Mouse (Mus musculus) heart, embryonic 15.5 days (tissue): ENCODE results near the gene Fgd3. TPM values are rescaled to one million over a fixed set of nuclear protein-coding genes. Genes with fewer than 3 reads are reported as not detected.

Source experiments
- ATAC-seq: fragments of 200-750 bp; cut with Nextera tagmentation; replicated peaks from 2 replicates; pipeline ENCODE4 v1.8.0; 2017; ENCODE audit warnings: low read depth, moderate TSS enrichment; ENCODE audit not compliant: insufficient number of reproducible peaks, insufficient read depth, low FRiP score
- H3K27ac ChIP-seq: fragments of 300-500 bp; sonication (generic); 2 replicates; pipeline ENCODE4 v1.5.1; 2015; ENCODE audit warnings: mild to moderate bottlenecking, inconsistent platforms
- H3K27me3 ChIP-seq: fragments of 300-500 bp; sonication (generic); 2 replicates; pipeline ENCODE4 v1.6.1; 2015; ENCODE audit warnings: inconsistent platforms
- H3K36me3 ChIP-seq: fragments of 300-500 bp; sonication (generic); 2 replicates; pipeline ENCODE4 v1.6.1; 2015; ENCODE audit warnings: mild to moderate bottlenecking, inconsistent platforms
- H3K4me1 ChIP-seq: fragments of 300-500 bp; sonication (generic); replicated peaks from 2 replicates; pipeline ENCODE4 v1.6.1; 2015; ENCODE audit warnings: inconsistent platforms
- H3K4me2 ChIP-seq: fragments of 300-500 bp; sonication (generic); 2 replicates; pipeline ENCODE4 v1.6.1; 2015; ENCODE audit warnings: inconsistent platforms, mild to moderate bottlenecking, moderate library complexity
- H3K4me3 ChIP-seq: fragments of 300-500 bp; sonication (generic); 2 replicates; pipeline ENCODE4 v1.5.1; 2015; ENCODE audit warnings: mild to moderate bottlenecking, inconsistent platforms
- H3K9ac ChIP-seq: fragments of 300-500 bp; sonication (generic); 2 replicates; pipeline ENCODE4 v1.6.1; 2015; ENCODE audit warnings: mild to moderate bottlenecking, inconsistent platforms
- H3K9me3 ChIP-seq: fragments of 300-500 bp; sonication (generic); replicated peaks from 2 replicates; pipeline ENCODE4 v1.6.1; 2016; ENCODE audit warnings: inconsistent platforms
- WGBS: fragments of 180-500 bp; shearing (Covaris S2); methylation state at CpG from one replicate; pipeline ENCODE4 v1.1.7; 2015; ENCODE audit warnings: mixed read lengths; 5-methylcytosine and 5-hydroxymethylcytosine counted together
- polyA plus RNA-seq: library from polyadenylated mRNA; unstranded; fragments of >200 nt; fragmentation: Nextera tagmentation; extraction: Ambion mirVana; gene quantifications from 2 replicates; pipeline ENCODE4 v1.2.1, GENCODE M21; 2015

Gene Fgd3
- polyA plus RNA-seq, 1 experiment from 2014 or later: 0.14 TPM

DNA sequence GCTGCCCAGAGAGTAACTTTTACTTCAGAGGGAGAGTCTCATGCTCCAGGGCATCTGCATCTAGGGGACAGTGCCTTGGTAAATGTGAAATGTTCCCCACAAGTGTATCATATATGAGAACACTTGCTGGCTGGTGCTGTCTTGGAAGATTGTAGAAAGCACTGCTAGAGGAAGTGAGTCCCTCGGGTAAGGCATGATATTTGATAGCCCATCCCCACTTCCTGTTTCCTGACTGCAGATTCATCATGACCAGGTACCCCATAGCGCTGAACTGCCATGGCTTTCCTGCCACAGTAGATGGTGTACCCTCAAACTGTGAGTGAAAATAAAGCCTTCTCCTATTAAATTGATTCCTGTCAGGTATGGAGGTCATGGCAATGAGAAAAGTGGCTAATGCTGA, 52.5 kb downstream of the Fgd3 start:
- Histone ChIP-seq H3K9ac (no peak overlapping the region), H3K9me3 (no peaks in the 10 kb centered on the region), H3K4me3 (no peak overlapping the region), H3K27me3 (no peaks in the 10 kb centered on the region), H3K4me2 (no peak overlapping the region), H3K27ac (no peak overlapping the region), H3K4me1 (peaks cover 11% of the 10 kb centered on the region), H3K36me3 (no peaks in the 10 kb centered on the region)
- WGBS: 45% methylated on average over 2 of the region's 2 CpGs
- no peak for ATAC-seq

DNA sequence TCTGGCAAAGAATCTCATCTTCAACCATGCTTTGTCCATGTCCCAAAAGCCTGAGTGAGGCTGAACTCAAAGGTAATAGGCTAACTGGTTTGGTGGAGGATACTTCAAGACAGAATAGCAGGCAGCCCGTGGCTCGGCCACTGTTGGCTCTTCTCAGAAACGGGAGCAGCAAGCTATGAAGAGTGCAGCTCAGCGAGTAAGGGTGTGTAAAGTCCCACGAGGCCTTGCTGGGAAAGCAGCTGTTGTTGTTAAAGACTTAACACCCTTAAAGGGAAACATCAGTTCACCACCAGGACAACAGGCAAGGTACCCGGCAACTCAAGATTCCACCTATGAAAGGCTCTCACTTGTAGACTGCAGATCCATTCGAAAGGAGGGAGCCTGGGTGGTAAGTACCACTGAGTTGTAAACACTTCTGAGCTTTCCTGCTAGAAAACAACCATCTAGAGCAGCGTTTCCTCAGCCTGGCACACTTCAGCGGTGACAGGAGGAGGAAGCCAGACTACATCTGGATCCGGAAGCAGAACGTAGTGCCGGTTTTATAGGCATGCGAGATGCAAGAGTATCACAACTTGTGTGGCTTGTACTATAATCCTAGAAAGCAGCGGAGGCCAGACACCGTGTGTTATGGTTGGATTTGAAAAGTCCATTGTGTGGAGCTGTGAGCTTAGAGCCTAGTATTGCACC, 59.9 kb downstream of the Fgd3 start:
- Histone ChIP-seq H3K9ac (no peak overlapping the region), H3K27me3 (no peaks in the 10 kb centered on the region), H3K4me2 (no peak overlapping the region), H3K27ac (no peak overlapping the region), H3K9me3 (no peaks in the 10 kb centered on the region), H3K4me1 (peaks cover 11% of the 10 kb centered on the region), H3K36me3 (no peaks in the 10 kb centered on the region), H3K4me3 (no peak overlapping the region)
- 68% methylated on average over 15 of the region's 15 CpGs for WGBS
- no peak for ATAC-seq

DNA sequence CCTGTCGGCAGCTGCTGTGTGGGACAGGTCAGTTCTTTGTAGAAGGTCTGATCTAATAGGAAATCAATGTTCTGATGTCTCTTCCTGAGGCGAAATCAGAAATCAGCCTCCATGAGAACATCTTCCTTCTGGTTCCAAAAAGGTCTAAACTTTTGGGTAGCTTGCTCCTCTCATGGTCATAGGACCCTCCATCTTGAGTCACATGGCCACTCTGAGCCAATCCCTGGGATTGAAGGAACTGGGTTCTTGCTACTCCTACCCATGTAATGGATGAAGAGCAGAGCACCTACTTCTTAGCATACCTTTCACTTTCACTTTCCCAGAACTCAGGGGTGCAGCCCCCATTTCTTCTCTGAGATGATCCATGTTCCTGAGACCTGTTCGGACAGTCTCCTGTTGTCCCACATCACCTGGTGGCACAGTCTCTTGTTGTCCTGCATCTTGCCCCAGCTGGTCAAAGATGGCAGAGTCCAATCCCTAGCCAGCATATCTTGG, 62.2 kb downstream of the Fgd3 start:
- Histone ChIP-seq H3K4me1 (no peaks in the 10 kb centered on the region), H3K27me3 (no peaks in the 10 kb centered on the region), H3K9me3 (no peaks in the 10 kb centered on the region), H3K4me3 (no peak overlapping the region), H3K27ac (no peak overlapping the region), H3K36me3 (no peaks in the 10 kb centered on the region), H3K9ac (no peak overlapping the region), H3K4me2 (no peak overlapping the region)
- 66% methylated on average over 3 of the region's 3 CpGs for WGBS
- ATAC-seq: no peak

DNA sequence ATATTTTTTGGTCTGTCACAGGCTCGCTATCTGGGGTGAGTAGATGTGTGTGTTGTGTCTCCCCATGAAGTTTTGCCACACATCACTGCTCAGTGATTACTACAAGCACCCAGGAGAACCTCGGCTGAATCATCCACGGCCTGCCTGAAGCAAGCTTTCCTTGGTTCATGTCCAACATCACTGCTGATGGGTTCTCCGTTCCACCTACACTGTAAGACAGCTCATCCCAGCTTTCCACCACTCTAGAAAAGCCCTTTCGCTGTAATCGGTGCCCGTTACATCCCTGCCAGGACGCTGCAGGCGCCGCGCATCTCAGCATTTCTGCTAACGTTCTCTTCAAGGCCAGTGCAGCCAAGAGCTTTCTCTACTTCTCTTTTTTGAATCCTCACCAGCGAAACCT, 67.4 kb downstream of the Fgd3 start:
- peaks cover 13% of the 10 kb centered on the region for H3K4me1 ChIP-seq
- H3K36me3 ChIP-seq: no peaks in the 10 kb centered on the region
- WGBS: 87% methylated on average over 13 of the region's 13 CpGs
- no peaks in the 10 kb centered on the region for H3K9me3 ChIP-seq
- no peak overlapping the region for H3K27ac ChIP-seq
- H3K4me2 ChIP-seq: no peak overlapping the region
- no peak overlapping the region for H3K4me3 ChIP-seq
- H3K27me3 ChIP-seq: peaks cover 14% of the 10 kb centered on the region
- no peak overlapping the region for H3K9ac ChIP-seq
- ATAC-seq: no peak

DNA sequence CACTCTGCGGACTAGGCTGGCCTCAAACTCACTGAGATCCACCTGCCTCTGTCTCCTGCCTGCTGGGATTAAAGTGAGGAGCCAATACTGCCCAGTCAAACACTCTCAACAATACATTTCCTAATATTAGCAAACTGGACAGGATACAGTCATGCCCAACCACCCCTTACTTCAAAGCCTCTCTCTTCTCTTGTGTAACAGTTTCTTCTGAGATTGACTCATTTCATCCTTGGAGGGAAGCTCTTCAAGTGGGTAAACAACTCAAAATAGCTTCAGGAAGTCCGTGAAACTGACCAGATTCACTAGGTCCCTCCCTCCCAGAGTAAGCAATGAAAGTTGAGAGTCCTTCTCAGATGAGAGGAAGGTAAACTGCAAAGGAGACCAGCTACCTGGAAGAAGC, 68.0 kb downstream of the Fgd3 start:
- Histone ChIP-seq H3K27ac (no peak overlapping the region), H3K4me1 (peaks cover 15% of the 10 kb centered on the region), H3K4me2 (no peak overlapping the region), H3K9ac (no peak overlapping the region), H3K9me3 (no peaks in the 10 kb centered on the region), H3K27me3 (peaks cover 20% of the 10 kb centered on the region), H3K36me3 (no peaks in the 10 kb centered on the region), H3K4me3 (no peak overlapping the region)
- WGBS: 56% methylated on average over 2 of the region's 2 CpGs
- no peak for ATAC-seq

DNA sequence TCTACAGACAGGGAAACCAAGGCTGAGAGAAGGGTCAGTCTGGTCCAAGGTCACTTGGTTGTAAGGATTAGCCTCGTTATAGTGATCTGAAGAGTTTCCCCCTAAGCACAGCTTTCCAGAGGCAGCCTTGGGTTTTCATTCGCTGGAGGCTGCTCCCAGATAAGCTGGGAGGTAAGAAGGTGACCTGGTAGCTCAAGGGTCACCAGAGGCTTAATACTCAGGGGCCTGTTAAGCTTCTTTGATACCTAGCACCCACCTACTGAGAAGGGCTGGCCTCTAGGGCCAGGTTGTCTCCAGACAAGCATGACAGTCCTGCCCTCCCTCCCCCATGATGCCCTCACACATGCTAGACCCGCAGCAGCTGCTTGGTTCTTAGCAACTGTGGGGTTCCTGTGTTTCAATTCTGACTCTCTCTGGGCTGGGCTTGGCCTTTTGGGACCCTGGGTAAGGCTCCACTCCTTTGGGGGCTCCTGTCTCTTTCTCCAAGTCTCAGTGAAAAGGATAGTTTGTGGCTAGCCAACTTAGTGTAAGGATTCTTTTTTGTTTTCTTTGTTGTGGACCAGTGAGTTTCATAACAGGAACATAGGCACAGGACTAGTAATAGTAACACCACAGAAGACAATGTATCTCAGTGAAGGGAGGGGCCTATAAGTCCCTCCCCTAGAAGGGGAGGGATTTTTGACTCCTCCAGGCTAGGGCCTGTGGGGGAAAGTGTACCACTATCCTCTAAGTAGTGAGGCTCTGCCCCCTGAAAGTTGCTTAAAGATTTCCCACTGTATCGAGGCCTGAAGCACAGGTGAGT, 69.2 kb downstream of the Fgd3 start:
- Histone ChIP-seq H3K4me3 (no peak overlapping the region), H3K9me3 (no peaks in the 10 kb centered on the region), H3K4me1 (peaks cover 21% of the 10 kb centered on the region), H3K27ac (no peak overlapping the region), H3K4me2 (no peak overlapping the region), H3K9ac (no peak overlapping the region), H3K36me3 (no peaks in the 10 kb centered on the region), H3K27me3 (peaks cover 28% of the 10 kb centered on the region)
- ATAC-seq: no peak
- 43% methylated on average over 4 of the region's 4 CpGs for WGBS

DNA sequence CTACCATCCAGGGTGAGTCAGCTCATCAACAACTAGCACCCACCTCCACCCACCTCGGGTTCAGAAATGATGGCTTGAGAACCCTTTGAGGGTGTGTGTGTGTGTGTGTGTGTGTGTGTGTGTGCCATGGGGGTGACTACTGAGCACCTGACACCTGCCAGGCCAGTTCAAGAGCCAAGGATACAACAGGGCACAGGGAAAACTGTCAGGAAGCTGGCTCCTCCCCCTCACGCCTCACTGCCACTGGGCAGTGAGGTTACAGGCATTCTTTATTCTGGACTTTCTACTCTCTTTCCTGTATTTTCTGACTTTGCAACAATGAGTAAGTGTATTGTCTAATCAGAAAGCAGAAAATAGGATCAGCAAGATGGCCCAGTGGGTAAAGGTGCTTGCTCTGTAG, 70.5 kb downstream of the Fgd3 start:
- Histone ChIP-seq H3K9ac (no peak overlapping the region), H3K4me3 (no peak overlapping the region), H3K27me3 (peaks cover 28% of the 10 kb centered on the region), H3K9me3 (no peaks in the 10 kb centered on the region), H3K36me3 (no peaks in the 10 kb centered on the region), H3K27ac (no peak overlapping the region), H3K4me1 (peaks cover 28% of the 10 kb centered on the region), H3K4me2 (no peak overlapping the region)
- WGBS: 64% methylated on average over 2 of the region's 2 CpGs
- ATAC-seq: no peak

DNA sequence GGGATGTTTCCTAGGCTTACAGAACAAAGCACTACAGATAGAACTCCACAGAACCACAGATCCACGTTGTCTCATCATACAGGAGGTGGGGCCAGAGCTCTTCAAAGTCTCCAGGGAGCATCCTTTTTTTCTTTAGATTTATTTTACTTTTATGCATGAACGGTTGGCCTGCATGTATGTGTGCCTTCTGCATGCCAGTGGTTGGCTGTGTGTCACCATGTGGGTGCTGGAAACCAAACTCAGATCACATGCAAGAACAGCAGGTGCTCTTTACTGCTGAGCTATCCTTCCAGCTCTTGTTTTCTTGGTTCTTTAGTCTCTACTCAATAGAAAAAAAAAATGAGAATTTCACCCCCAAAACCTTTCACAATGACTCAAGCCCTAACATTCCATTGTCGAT, 71.2 kb downstream of the Fgd3 start:
- H3K36me3 ChIP-seq: no peaks in the 10 kb centered on the region
- H3K4me2 ChIP-seq: no peak overlapping the region
- WGBS: 53% methylated on average over 3 of the region's 3 CpGs
- H3K27me3 ChIP-seq: peaks cover 28% of the 10 kb centered on the region
- H3K4me3 ChIP-seq: no peak overlapping the region
- no peaks in the 10 kb centered on the region for H3K9me3 ChIP-seq
- no peak overlapping the region for H3K9ac ChIP-seq
- ATAC-seq: no peak
- peaks cover 28% of the 10 kb centered on the region for H3K4me1 ChIP-seq
- H3K27ac ChIP-seq: no peak overlapping the region

DNA sequence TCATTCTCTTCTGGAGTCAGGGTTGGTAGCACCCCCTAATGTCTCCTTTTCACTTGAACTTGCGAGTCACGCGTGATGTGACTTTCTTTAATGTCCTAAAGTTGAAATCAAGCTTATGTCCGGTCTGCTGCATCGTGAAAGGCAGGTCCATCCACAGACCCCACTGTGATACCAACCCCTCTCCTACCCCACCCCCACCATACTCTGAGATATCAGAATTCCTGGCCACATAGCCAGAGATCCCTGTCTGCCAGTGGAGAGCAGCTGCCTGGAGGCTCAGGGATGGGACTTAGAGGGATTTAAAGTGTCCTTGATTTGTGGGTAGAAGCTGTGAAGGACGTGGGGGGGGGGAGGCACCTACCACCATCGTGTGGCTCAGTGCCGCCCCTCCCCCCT, 71.6 kb downstream of the Fgd3 start, which contains the start of gene Susd3:
Gene Susd3 (minus strand): TSS at position 240 of the 396 bp plus-strand sequence.
- Histone ChIP-seq H3K27me3 (peaks cover 28% of the 10 kb centered on the region), H3K4me1 (peaks cover 28% of the 10 kb centered on the region), H3K9me3 (no peaks in the 10 kb centered on the region), H3K27ac (no peak within 1 kb of the TSS), H3K9ac (peak within 1 kb of the TSS; percentile 51), H3K36me3 (no peaks in the 10 kb centered on the region), H3K4me2 (peak within 1 kb of the TSS; percentile 87), H3K4me3 (peak within 1 kb of the TSS; percentile 50)
- ATAC-seq: no peak
- WGBS: 21% methylated on average over 6 of the region's 8 CpGs

DNA sequence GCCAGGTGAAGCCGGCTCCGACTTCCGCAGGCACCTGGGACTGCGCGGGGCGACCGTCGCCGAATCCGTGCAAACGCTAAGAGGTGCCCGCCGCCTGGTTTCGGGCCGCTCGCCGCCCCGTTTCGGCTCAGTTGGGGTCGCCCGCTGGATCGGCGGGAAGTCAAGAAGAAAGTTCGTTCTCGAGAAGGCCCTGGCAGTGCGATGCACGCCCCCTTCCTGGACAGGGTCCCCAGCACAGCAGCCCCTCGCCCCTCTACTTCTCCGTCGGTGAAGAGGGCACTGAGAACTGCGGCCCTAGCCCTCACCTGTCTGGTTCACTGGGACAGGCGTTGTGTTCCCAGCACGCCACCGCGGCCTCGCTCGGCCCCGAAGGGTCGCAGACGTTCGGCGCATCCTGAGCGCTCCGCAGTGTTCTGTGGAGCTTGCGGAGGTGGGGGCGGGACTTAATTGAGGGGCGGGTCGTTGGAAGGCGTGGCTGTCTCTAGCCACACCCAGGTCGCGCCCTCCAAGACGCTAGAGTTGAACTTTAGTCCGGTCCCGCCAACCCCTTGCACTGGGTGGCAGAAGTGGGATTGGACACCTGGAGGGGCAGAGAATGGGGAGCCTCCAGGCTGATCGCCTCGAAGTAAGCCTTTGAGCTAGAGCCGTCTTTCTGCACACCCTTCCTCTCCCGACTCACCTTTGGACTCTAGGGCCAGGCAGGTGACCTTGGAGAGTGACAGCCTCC, 72.2 kb downstream of the Fgd3 start:
- no peaks in the 10 kb centered on the region for H3K9me3 ChIP-seq
- H3K9ac ChIP-seq: peak overlapping the region; percentile 51
- H3K4me2 ChIP-seq: peak overlapping the region; percentile 87
- H3K36me3 ChIP-seq: no peaks in the 10 kb centered on the region
- H3K4me1 ChIP-seq: peaks cover 28% of the 10 kb centered on the region
- 2% methylated on average over 57 of the region's 58 CpGs for WGBS
- ATAC-seq: no peak
- H3K4me3 ChIP-seq: peak overlapping the region; percentile 50
- H3K27ac ChIP-seq: no peak overlapping the region
- peaks cover 28% of the 10 kb centered on the region for H3K27me3 ChIP-seq

DNA sequence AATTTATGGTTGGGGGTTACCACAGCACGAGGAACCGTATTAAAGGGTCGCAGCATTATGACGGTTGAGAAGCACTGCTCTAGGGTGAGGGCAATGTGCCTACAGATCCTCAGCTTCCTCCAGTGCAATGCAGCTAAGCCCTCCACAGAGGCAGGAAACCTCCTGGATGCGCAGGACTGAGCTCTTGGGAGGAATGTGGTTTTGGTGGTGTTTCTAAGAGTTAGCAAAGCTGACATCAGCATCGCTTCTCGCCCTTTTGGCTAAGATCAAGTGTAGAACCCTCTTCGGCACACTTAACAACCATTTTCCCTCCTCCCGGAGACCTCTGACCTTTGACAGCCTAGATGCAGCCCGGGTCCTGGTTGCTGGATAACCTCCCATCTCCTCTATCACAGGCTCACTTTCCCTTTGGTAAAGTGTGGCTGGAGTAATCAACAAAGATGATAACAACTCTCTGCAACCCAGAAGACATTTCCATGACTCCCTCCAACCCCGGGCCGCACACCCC, 72.8 kb downstream of the Fgd3 start:
- WGBS: 36% methylated on average over 12 of the region's 12 CpGs
- H3K27me3 ChIP-seq: peaks cover 28% of the 10 kb centered on the region

More for the DNA sequence above, 72.8 kb downstream of the Fgd3 start:
- H3K4me1 ChIP-seq: peaks cover 28% of the 10 kb centered on the region
- H3K9me3 ChIP-seq: no peaks in the 10 kb centered on the region
- H3K9ac ChIP-seq: peak overlapping the region; percentile 51; the same call in 1 of the 2 replicates
- ATAC-seq: no peak
- H3K27ac ChIP-seq: no peak overlapping the region
- H3K4me3 ChIP-seq: peak overlapping the region; percentile 50
- no peaks in the 10 kb centered on the region for H3K36me3 ChIP-seq
- H3K4me2 ChIP-seq: peak overlapping the region; percentile 87
